Mouse (Mus musculus): ENCODE data around the gene Zscan4d.
"Not testable (repeated sequence)": the region's sequence is repeated elsewhere in the genome, so short reads cannot be mapped to it uniquely, and the experiment has no call there.

Gene Zscan4d

DNA sequence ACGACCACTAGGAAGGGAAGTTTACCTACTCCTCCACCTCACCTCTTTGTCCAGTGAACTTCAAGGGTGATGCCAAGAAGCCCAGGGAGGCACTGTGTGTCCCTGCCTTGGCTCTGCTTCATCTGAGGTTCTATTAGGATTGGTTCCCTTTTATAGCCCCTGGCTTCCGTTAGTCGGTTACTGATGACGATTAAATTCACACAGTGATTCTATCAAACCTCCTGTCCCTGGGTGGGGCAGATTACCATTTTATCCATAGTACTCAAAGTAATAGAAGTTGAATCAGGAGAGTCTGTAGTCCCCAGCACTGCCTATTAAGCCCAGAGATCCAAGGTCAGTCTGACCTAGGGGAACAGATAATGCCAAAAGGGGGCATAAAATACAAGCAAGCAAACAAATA, at the start of gene Zscan4d:
TSS of gene Zscan4d (minus strand) at position 101 of the 400 bp plus-strand sequence.
- POLR2A ChIA-PET, CTCF ChIA-PET: not testable (repeated sequence)

DNA sequence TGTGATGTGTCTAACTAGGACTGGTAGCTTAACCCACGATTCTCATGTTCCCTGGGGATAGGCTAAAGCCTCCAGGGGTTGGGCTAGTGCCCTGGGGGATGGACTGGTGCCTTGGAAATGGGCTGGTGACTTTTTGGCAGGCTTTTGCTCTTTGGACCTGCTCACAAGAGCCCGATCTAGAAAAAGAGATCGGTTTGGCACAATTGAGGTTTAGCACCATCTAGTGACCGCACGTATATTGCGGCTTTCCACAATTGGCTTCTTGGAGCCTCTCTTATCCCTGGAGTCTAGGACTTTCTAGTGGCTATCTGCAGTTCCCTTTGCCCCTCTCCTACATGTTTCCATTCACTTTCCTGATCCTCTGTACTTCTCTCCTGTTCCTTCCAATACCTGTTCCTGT, 7.9 kb downstream of the Zscan4d start:
- POLR2A ChIA-PET, CTCF ChIA-PET: not testable (repeated sequence)
